Mouse (Mus musculus): ENCODE data around the gene Gnb2.

The Gnb2 gene

GRCm38 (mm10) chr5:137539291-137539801 lies 6.0 kb upstream of the Gnb2 start:
- DNase-seq (ENCODE audit: low spot score): no peak

GRCm38 (mm10) chr5:137537461-137537860 lies 4.2 kb upstream of the Gnb2 start:
- no peak for DNase-seq (ENCODE audit: low spot score)

- DNase-seq (ENCODE audit: low spot score): no peak
Measured at GRCm38 (mm10) chr5:137535318-137535717, 2.0 kb upstream of the Gnb2 start.

GRCm38 (mm10) chr5:137534762-137535161 lies 1.5 kb upstream of the Gnb2 start:
- no peak for DNase-seq (ENCODE audit: low spot score)

GRCm38 (mm10) chr5:137532808-137533116 lies 548 bp downstream of the Gnb2 start:
- DNase-seq (ENCODE audit: low spot score): no peak

- DNase-seq (ENCODE audit: low spot score): no peak
Measured at GRCm38 (mm10) chr5:137532131-137532807, 1.0 kb downstream of the Gnb2 start.

- DNase-seq (ENCODE audit: low spot score): no peak
Measured at GRCm38 (mm10) chr5:137531414-137532130, 1.7 kb downstream of the Gnb2 start.

GRCm38 (mm10) chr5:137530588-137531413 lies 2.5 kb downstream of the Gnb2 start:
- DNase-seq (ENCODE audit: low spot score): no peak

GRCm38 (mm10) chr5:137530075-137530474 lies 3.2 kb downstream of the Gnb2 start:
- no peak for DNase-seq (ENCODE audit: low spot score)

- no peak for DNase-seq (ENCODE audit: low spot score)
Measured at GRCm38 (mm10) chr5:137529221-137529995, 3.9 kb downstream of the Gnb2 start.

- no peak for DNase-seq (ENCODE audit: low spot score)
Measured at GRCm38 (mm10) chr5:137528247-137528968, 4.9 kb downstream of the Gnb2 start.

- no peak for DNase-seq (ENCODE audit: low spot score)
Measured at GRCm38 (mm10) chr5:137527413-137527812, 5.9 kb downstream of the Gnb2 start.

GRCm38 (mm10) chr5:137526192-137526936 lies 6.9 kb downstream of the Gnb2 start:
- no peak for DNase-seq (ENCODE audit: low spot score)

GRCm38 (mm10) chr5:137525511-137525910 lies 7.8 kb downstream of the Gnb2 start:
- DNase-seq (ENCODE audit: low spot score): no peak

GRCm38 (mm10) chr5:137524671-137525070 lies 8.6 kb downstream of the Gnb2 start:
- DNase-seq (ENCODE audit: low spot score): no peak

GRCm38 (mm10) chr5:137524251-137524515 lies 9.1 kb downstream of the Gnb2 start:
- DNase-seq (ENCODE audit: low spot score): no peak

- DNase-seq (ENCODE audit: low spot score): no peak
Measured at GRCm38 (mm10) chr5:137523396-137524250, 9.7 kb downstream of the Gnb2 start.

GRCm38 (mm10) chr5:137522711-137523110 lies 10.6 kb downstream of the Gnb2 start:
- no peak for DNase-seq (ENCODE audit: low spot score)

- DNase-seq (ENCODE audit: low spot score): no peak
Measured at GRCm38 (mm10) chr5:137521861-137522260, 11.4 kb downstream of the Gnb2 start.

All from ovary, adult 18-20 months (tissue).